Mouse (Mus musculus): ENCODE results near the gene Ccdc8. TPM values are rescaled to one million over a fixed set of nuclear protein-coding genes. Genes with fewer than 3 reads are reported as not detected.

The Ccdc8 gene
- polyA plus RNA-seq, 1 experiment from 2014 or later: 7.3 TPM

- no peak overlapping the region for H3K4me2 ChIP-seq (ENCODE audit: low read length)
- H3K9me3 ChIP-seq (ENCODE audit: control insufficient read depth, low read length): no peaks in the 10 kb centered on the region
- 10% methylated on average over 7 of the region's 7 CpGs for WGBS
- peaks cover 12% of the 10 kb centered on the region; the same call in 1 of the 2 replicates for H3K36me3 ChIP-seq (ENCODE audit: control insufficient read depth, insufficient read depth)
- peak; percentile 78 for ATAC-seq
- H3K4me3 ChIP-seq (replicated peaks; ENCODE audit: low read length): no peak overlapping the region
- H3K27me3 ChIP-seq (replicated peaks; ENCODE audit: control insufficient read depth, insufficient read depth, low read length): no peaks in the 10 kb centered on the region
- no peak overlapping the region for H3K27ac ChIP-seq (ENCODE audit: low read length)
- no peak overlapping the region for H3K9ac ChIP-seq (replicated peaks; ENCODE audit: low read depth, low read length)
- H3K4me1 ChIP-seq (replicated peaks; ENCODE audit: control insufficient read depth, insufficient read depth, low read length): no peaks in the 10 kb centered on the region
These were observed 10.1 kb downstream of the Ccdc8 start for GRCm38 (mm10) chr7:17002375-17003195.

GRCm38 (mm10) chr7:17003230-17003960, 10.9 kb downstream of the Ccdc8 start:
- Histone ChIP-seq H3K4me3 (replicated peaks; ENCODE audit: low read length) (no peak overlapping the region), H3K27ac (ENCODE audit: low read length) (no peak overlapping the region), H3K36me3 (ENCODE audit: control insufficient read depth, insufficient read depth) (peaks cover 14% of the 10 kb centered on the region; the same call in 1 of the 2 replicates), H3K9ac (replicated peaks; ENCODE audit: low read depth, low read length) (no peak overlapping the region), H3K9me3 (ENCODE audit: control insufficient read depth, low read length) (no peaks in the 10 kb centered on the region), H3K27me3 (replicated peaks; ENCODE audit: control insufficient read depth, insufficient read depth, low read length) (no peaks in the 10 kb centered on the region), H3K4me2 (ENCODE audit: low read length) (no peak overlapping the region), H3K4me1 (replicated peaks; ENCODE audit: control insufficient read depth, insufficient read depth, low read length) (no peaks in the 10 kb centered on the region)
- ATAC-seq: no peak
- WGBS: 85% methylated on average over 7 of the region's 7 CpGs

GRCm38 (mm10) chr7:17004716-17005115, 12.2 kb downstream of the Ccdc8 start:
- 83% methylated on average over 7 of the region's 7 CpGs for WGBS
- ATAC-seq: no peak

GRCm38 (mm10) chr7:17007300-17007699, 14.8 kb downstream of the Ccdc8 start:
- Histone ChIP-seq H3K36me3 (ENCODE audit: control insufficient read depth, insufficient read depth) (peaks cover 24% of the 10 kb centered on the region), H3K4me2 (ENCODE audit: low read length) (no peak overlapping the region), H3K4me1 (replicated peaks; ENCODE audit: control insufficient read depth, insufficient read depth, low read length) (no peaks in the 10 kb centered on the region), H3K9me3 (ENCODE audit: control insufficient read depth, low read length) (no peaks in the 10 kb centered on the region), H3K4me3 (replicated peaks; ENCODE audit: low read length) (no peak overlapping the region), H3K27ac (ENCODE audit: low read length) (no peak overlapping the region), H3K27me3 (replicated peaks; ENCODE audit: control insufficient read depth, insufficient read depth, low read length) (no peaks in the 10 kb centered on the region), H3K9ac (replicated peaks; ENCODE audit: low read depth, low read length) (no peak overlapping the region)
- ATAC-seq: no peak
- 87% methylated on average over 4 of the region's 4 CpGs for WGBS

More at GRCm38 (mm10) chr7:17004716-17005115, 12.2 kb downstream of the Ccdc8 start:
- no peak overlapping the region for H3K27ac ChIP-seq (ENCODE audit: low read length)
- H3K27me3 ChIP-seq (replicated peaks; ENCODE audit: control insufficient read depth, insufficient read depth, low read length): no peaks in the 10 kb centered on the region
- H3K4me3 ChIP-seq (replicated peaks; ENCODE audit: low read length): no peak overlapping the region
- H3K4me1 ChIP-seq (replicated peaks; ENCODE audit: control insufficient read depth, insufficient read depth, low read length): no peaks in the 10 kb centered on the region
- H3K9me3 ChIP-seq (ENCODE audit: control insufficient read depth, low read length): no peaks in the 10 kb centered on the region
- no peak overlapping the region for H3K9ac ChIP-seq (replicated peaks; ENCODE audit: low read depth, low read length)
- no peak overlapping the region for H3K4me2 ChIP-seq (ENCODE audit: low read length)
- peaks cover 19% of the 10 kb centered on the region for H3K36me3 ChIP-seq (ENCODE audit: control insufficient read depth, insufficient read depth)

GRCm38 (mm10) chr7:17009326-17010009, 17.0 kb downstream of the Ccdc8 start:
- Histone ChIP-seq H3K9ac (replicated peaks; ENCODE audit: low read depth, low read length) (no peak overlapping the region), H3K36me3 (ENCODE audit: control insufficient read depth, insufficient read depth) (peaks cover 37% of the 10 kb centered on the region), H3K4me3 (replicated peaks; ENCODE audit: low read length) (no peak overlapping the region), H3K27ac (ENCODE audit: low read length) (no peak overlapping the region), H3K4me2 (ENCODE audit: low read length) (no peak overlapping the region), H3K9me3 (ENCODE audit: control insufficient read depth, low read length) (no peaks in the 10 kb centered on the region), H3K4me1 (replicated peaks; ENCODE audit: control insufficient read depth, insufficient read depth, low read length) (no peaks in the 10 kb centered on the region), H3K27me3 (replicated peaks; ENCODE audit: control insufficient read depth, insufficient read depth, low read length) (no peaks in the 10 kb centered on the region)
- no peak for ATAC-seq
- WGBS: 93% methylated on average over 16 of the region's 16 CpGs

- H3K27me3 ChIP-seq (replicated peaks; ENCODE audit: control insufficient read depth, insufficient read depth, low read length): no peaks in the 10 kb centered on the region
- ATAC-seq: no peak
- whole genome bisulfite sequencing: 88% methylated on average over 5 of the region's 5 CpGs
- no peak overlapping the region for H3K4me3 ChIP-seq (replicated peaks; ENCODE audit: low read length)
- H3K9me3 ChIP-seq (ENCODE audit: control insufficient read depth, low read length): no peaks in the 10 kb centered on the region
- no peaks in the 10 kb centered on the region for H3K4me1 ChIP-seq (replicated peaks; ENCODE audit: control insufficient read depth, insufficient read depth, low read length)
- no peak overlapping the region for H3K4me2 ChIP-seq (ENCODE audit: low read length)
- no peak overlapping the region for H3K9ac ChIP-seq (replicated peaks; ENCODE audit: low read depth, low read length)
- H3K27ac ChIP-seq (ENCODE audit: low read length): no peak overlapping the region
- H3K36me3 ChIP-seq (ENCODE audit: control insufficient read depth, insufficient read depth): peaks cover 39% of the 10 kb centered on the region
These were observed 17.5 kb downstream of the Ccdc8 start for GRCm38 (mm10) chr7:17010010-17010347.

- H3K9me3 ChIP-seq (ENCODE audit: control insufficient read depth, low read length): no peaks in the 10 kb centered on the region
- ATAC-seq: no peak
- H3K9ac ChIP-seq (replicated peaks; ENCODE audit: low read depth, low read length): no peak overlapping the region
- H3K36me3 ChIP-seq (ENCODE audit: control insufficient read depth, insufficient read depth): peaks cover 32% of the 10 kb centered on the region
- no peak overlapping the region for H3K4me3 ChIP-seq (replicated peaks; ENCODE audit: low read length)
- no peaks in the 10 kb centered on the region for H3K27me3 ChIP-seq (replicated peaks; ENCODE audit: control insufficient read depth, insufficient read depth, low read length)
- WGBS: 92% methylated on average over 7 of the region's 7 CpGs
- no peak overlapping the region for H3K27ac ChIP-seq (ENCODE audit: low read length)
- peaks cover 7% of the 10 kb centered on the region for H3K4me1 ChIP-seq (replicated peaks; ENCODE audit: control insufficient read depth, insufficient read depth, low read length)
- H3K4me2 ChIP-seq (ENCODE audit: low read length): no peak overlapping the region
These were observed 19.5 kb downstream of the Ccdc8 start for GRCm38 (mm10) chr7:17011909-17012590.

- Histone ChIP-seq H3K4me2 (ENCODE audit: low read length) (no peak overlapping the region), H3K27me3 (replicated peaks; ENCODE audit: control insufficient read depth, insufficient read depth, low read length) (no peaks in the 10 kb centered on the region), H3K9ac (replicated peaks; ENCODE audit: low read depth, low read length) (no peak overlapping the region), H3K4me1 (replicated peaks; ENCODE audit: control insufficient read depth, insufficient read depth, low read length) (peaks cover 15% of the 10 kb centered on the region), H3K36me3 (ENCODE audit: control insufficient read depth, insufficient read depth) (peaks cover 24% of the 10 kb centered on the region; the same call in 1 of the 2 replicates), H3K9me3 (ENCODE audit: control insufficient read depth, low read length) (no peaks in the 10 kb centered on the region), H3K27ac (ENCODE audit: low read length) (no peak overlapping the region), H3K4me3 (replicated peaks; ENCODE audit: low read length) (no peak overlapping the region)
- ATAC-seq: no peak
- 81% methylated on average over 6 of the region's 6 CpGs for WGBS
These were observed 22.9 kb downstream of the Ccdc8 start for GRCm38 (mm10) chr7:17015381-17015780.

- ATAC-seq: peak; percentile 94
- H3K4me2 ChIP-seq (ENCODE audit: low read length): no peak overlapping the region
- peaks cover 15% of the 10 kb centered on the region for H3K4me1 ChIP-seq (replicated peaks; ENCODE audit: control insufficient read depth, insufficient read depth, low read length)
- H3K9me3 ChIP-seq (ENCODE audit: control insufficient read depth, low read length): no peaks in the 10 kb centered on the region
- H3K27me3 ChIP-seq (replicated peaks; ENCODE audit: control insufficient read depth, insufficient read depth, low read length): no peaks in the 10 kb centered on the region
- H3K4me3 ChIP-seq (replicated peaks; ENCODE audit: low read length): no peak overlapping the region
- peaks cover 27% of the 10 kb centered on the region for H3K36me3 ChIP-seq (ENCODE audit: control insufficient read depth, insufficient read depth)
- H3K27ac ChIP-seq (ENCODE audit: low read length): peak overlapping the region; percentile 64
- 21% methylated on average over 1 of the region's 1 CpGs for WGBS
- H3K9ac ChIP-seq (replicated peaks; ENCODE audit: low read depth, low read length): no peak overlapping the region
These were observed 24.5 kb downstream of the Ccdc8 start for GRCm38 (mm10) chr7:17017036-17017435.
